In genomic region chr1:84933472-84934150, GRCm38 (mm10) we compare ENCODE assay signal across 8 mouse cellular contexts. TPM values are rescaled to one million over a fixed set of nuclear protein-coding genes. Genes with fewer than 3 reads are reported as not detected.
DNase-seq lines count a peak whose midpoint lies in the region; ATAC-seq lines count a peak whose summit lies in the region.

No protein-coding gene starts in this region.

- peak overlapping the region; percentile 87 for H3K9ac ChIP-seq in hindbrain, embryonic 13.5 days

- H3K27me3 ChIP-seq in hindbrain, embryonic 13.5 days, result no peaks in the 10 kb centered on the region

- peaks cover 7% of the 10 kb centered on the region for H3K36me3 ChIP-seq in hindbrain, embryonic 13.5 days

- peak overlapping the region; percentile 95 for H3K27ac ChIP-seq in hindbrain, embryonic 13.5 days

- DNase-seq in WW6 (ENCODE audit: low read depth, low spot score), result peak; percentile 62
- peak; percentile 86 for DNase-seq in cerebellum, adult 9-10 months
- DNase-seq in frontal cortex, postnatal 14 days (ENCODE audit: low spot score in 2 of 2), result peak; percentile 66 to 82
- DNase-seq in layer of hippocampus, postnatal 25 days (ENCODE audit: extremely low spot score in 1 of 2, low spot score in 1 of 2), result peak; percentile 82 to 99
- peak; percentile 61 for DNase-seq in lung, postnatal 10 days
- peak; percentile 87 for DNase-seq in retina, embryonic 14.5 days (ENCODE audit: low spot score)

- whole genome bisulfite sequencing in hindbrain, embryonic 13.5 days, result 14% methylated on average over 22 of the region's 22 CpGs

- H3K4me1 ChIP-seq in hindbrain, embryonic 13.5 days (replicated peaks), result peaks cover 10% of the 10 kb centered on the region

- H3K4me3 ChIP-seq in hindbrain, embryonic 13.5 days, result peak overlapping the region; percentile 63

- peak overlapping the region; percentile 68 for H3K4me2 ChIP-seq in hindbrain, embryonic 13.5 days

- no peaks in the 10 kb centered on the region for H3K9me3 ChIP-seq in hindbrain, embryonic 13.5 days

- 0 out of 2 replicates have a peak, but pooled peaks have one; percentile 0 for ATAC-seq in hindbrain, embryonic 13.5 days (ENCODE audit: low FRiP score)
- ATAC-seq in megakaryocyte-erythroid progenitor cell, adult 5-6 weeks (replicated peaks; ENCODE audit: low FRiP score, low TSS enrichment, poor library complexity, severe bottlenecking), result no peak

RNA-seq across cellular contexts. Expression of gene Slc16a14, which starts 1.3 kb away (rescaled TPM):
- 14.0 and 14.6 TPM in 2 replicates for polyA plus RNA-seq in hindbrain, embryonic 13.5 days (2015; fragmentation: Nextera tagmentation; extraction: Ambion mirVana)
- total RNA-seq in layer of hippocampus, postnatal 25 days (2021), result 10 to 100 TPM; 15.2 to 20.0 TPM
- not detected in 2 replicates for total RNA-seq in megakaryocyte-erythroid progenitor cell, adult 5-6 weeks (2014; fragmentation: Nextera tagmentation)
- total RNA-seq in megakaryocyte-erythroid progenitor cell, adult 5-6 weeks (2017), result not detected in 2 replicates

Comparison
In these comparisons a context has a peak if more than half of its experiments do, and no peak if none do; other contexts are left out.
1. RNA of gene Slc16a14, which starts 1.3 kb away (total RNA-seq): 15.2 to 20.0 TPM in layer of hippocampus, postnatal 25 days; not detected in megakaryocyte-erythroid progenitor cell, adult 5-6 weeks; every median in the first group is over 10 times any median in the second.
2. Peak in every context shown above with its lines, with median percentiles within 50 percentile points of each other: DNase-seq.